Mouse (Mus musculus): Measurements from ENCODE around the gene Myo18a. TPM values are rescaled to one million over a fixed set of nuclear protein-coding genes. Genes with fewer than 3 reads are reported as not detected.

Myo18a gene
- polyA plus RNA-seq, 1 experiment from 2014 or later, result 44.1 TPM

DNA sequence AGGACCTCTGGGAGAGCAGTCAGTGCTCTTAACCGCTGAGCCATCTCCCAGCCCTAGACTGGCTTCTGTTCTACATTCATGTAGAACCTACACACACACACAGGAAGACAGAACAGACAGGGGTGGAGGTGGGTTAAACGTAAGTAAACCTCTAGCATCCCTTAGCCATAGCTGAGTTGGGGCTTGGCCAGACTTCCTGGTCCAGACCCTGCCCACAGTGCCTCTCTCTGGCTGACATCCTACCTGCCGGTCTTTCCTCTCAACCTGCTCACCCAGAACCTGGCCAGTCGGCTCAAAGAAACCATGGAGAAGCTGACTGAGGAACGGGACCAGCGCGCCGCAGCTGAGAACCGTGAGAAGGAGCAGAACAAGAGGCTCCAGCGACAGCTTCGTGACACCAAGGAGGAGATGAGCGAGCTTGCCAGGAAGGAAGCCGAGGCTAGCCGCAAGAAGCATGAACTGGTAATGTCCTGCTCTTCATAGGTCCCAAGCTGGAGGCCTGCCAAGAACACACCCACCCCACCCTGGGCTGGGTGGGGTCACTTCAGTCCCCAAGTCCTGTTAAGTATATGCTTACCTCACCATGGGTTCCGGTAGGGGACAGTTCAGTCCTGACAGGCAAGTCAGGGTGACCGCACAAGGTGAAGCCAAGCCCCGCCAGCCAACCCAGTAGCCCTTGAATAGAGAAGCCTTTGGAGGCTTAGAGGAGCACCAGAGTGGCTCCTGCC, 90.1 kb downstream of the Myo18a start:
- H3K4me1 ChIP-seq (ENCODE audit: control insufficient read depth, insufficient read depth, low read length), result peaks cover 5% of the 10 kb centered on the region
- no peak overlapping the region for H3K4me2 ChIP-seq (ENCODE audit: low read depth, low read length)
- H3K27ac ChIP-seq (replicated peaks; ENCODE audit: low read depth, low read length), result no peak overlapping the region
- ATAC-seq (ENCODE audit: low read depth) (no peak), DNase-seq (ENCODE audit: low spot score) (no peak)
- H3K36me3 ChIP-seq (ENCODE audit: control insufficient read depth, insufficient read depth, low read length), result peaks cover 61% of the 10 kb centered on the region
- no peaks in the 10 kb centered on the region for H3K9me3 ChIP-seq (ENCODE audit: control insufficient read depth, low read length)
- H3K27me3 ChIP-seq (replicated peaks; ENCODE audit: control insufficient read depth, insufficient read depth, low read length), result no peaks in the 10 kb centered on the region
- H3K4me3 ChIP-seq (ENCODE audit: low read depth, low read length), result no peak overlapping the region
- WGBS, result 89% methylated on average over 16 of the region's 17 CpGs
- no peak overlapping the region for H3K9ac ChIP-seq (ENCODE audit: low read depth, low read length)

DNA sequence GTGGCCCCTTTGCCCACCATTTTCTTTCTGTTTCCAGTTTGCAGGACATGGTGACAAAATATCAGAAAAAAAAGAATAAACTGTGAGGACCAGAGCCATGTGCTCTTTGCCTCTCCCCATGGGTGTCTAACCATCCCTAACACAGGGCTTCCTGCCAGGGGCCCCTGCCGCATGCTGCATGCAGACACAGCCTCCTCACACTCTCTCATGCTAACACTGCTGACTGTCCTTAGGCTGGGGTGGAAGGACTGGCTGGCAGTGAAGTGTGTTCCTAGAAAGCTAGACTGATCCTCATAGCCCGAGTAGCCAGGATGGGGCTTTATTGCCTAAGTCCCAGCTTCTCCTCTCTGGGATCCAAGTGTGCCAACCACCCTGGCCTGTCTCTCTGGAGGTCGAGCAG, 91.6 kb downstream of the Myo18a start:
- Histone ChIP-seq H3K9ac (ENCODE audit: low read depth, low read length) (no peak overlapping the region), H3K27ac (replicated peaks; ENCODE audit: low read depth, low read length) (no peak overlapping the region), H3K36me3 (ENCODE audit: control insufficient read depth, insufficient read depth, low read length) (peaks cover 61% of the 10 kb centered on the region), H3K27me3 (replicated peaks; ENCODE audit: control insufficient read depth, insufficient read depth, low read length) (0 out of 2 replicates have a peak, but pooled peaks cover 3% of the 10 kb centered on the region), H3K9me3 (ENCODE audit: control insufficient read depth, low read length) (no peaks in the 10 kb centered on the region), H3K4me3 (ENCODE audit: low read depth, low read length) (no peak overlapping the region), H3K4me1 (ENCODE audit: control insufficient read depth, insufficient read depth, low read length) (peaks cover 5% of the 10 kb centered on the region), H3K4me2 (ENCODE audit: low read depth, low read length) (no peak overlapping the region)
- ATAC-seq (ENCODE audit: low read depth), result no peak
- DNase-seq (ENCODE audit: low spot score), result no peak
- WGBS, result 46% methylated on average over 3 of the region's 3 CpGs

DNA sequence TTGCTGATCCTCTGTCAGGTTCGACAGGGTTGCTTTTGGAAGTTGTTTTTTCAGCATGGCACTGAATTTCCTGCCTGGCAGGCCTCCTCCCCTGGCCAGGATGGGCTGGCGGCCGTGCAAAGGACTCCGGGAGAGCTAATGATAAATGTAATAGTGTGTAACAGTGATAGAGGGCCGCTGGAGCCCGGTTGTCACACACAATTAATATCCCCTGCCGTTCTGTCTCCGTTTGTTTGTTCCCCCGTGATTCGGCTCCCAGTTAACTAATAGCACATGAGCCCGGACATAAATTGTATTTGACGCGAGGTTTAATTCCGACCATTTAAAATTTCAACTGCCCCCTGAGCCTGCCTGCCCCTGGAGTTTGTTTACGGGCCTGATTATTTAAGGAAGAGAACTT, 92.3 kb downstream of the Myo18a start:
- H3K9me3 ChIP-seq (ENCODE audit: control insufficient read depth, low read length), result no peaks in the 10 kb centered on the region
- H3K27ac ChIP-seq (replicated peaks; ENCODE audit: low read depth, low read length), result no peak overlapping the region
- 0 out of 2 replicates have a peak, but pooled peaks cover 3% of the 10 kb centered on the region for H3K27me3 ChIP-seq (replicated peaks; ENCODE audit: control insufficient read depth, insufficient read depth, low read length)
- peak; percentile 40 for DNase-seq (ENCODE audit: low spot score)
- peak; percentile 35; the same call in 1 of the 2 replicates for ATAC-seq (ENCODE audit: low read depth)
- 29% methylated on average over 15 of the region's 15 CpGs for WGBS
- H3K4me3 ChIP-seq (ENCODE audit: low read depth, low read length), result no peak overlapping the region
- H3K4me2 ChIP-seq (ENCODE audit: low read depth, low read length), result no peak overlapping the region
- peaks cover 63% of the 10 kb centered on the region for H3K36me3 ChIP-seq (ENCODE audit: control insufficient read depth, insufficient read depth, low read length)
- H3K4me1 ChIP-seq (ENCODE audit: control insufficient read depth, insufficient read depth, low read length), result peaks cover 5% of the 10 kb centered on the region
- no peak overlapping the region for H3K9ac ChIP-seq (ENCODE audit: low read depth, low read length)

DNA sequence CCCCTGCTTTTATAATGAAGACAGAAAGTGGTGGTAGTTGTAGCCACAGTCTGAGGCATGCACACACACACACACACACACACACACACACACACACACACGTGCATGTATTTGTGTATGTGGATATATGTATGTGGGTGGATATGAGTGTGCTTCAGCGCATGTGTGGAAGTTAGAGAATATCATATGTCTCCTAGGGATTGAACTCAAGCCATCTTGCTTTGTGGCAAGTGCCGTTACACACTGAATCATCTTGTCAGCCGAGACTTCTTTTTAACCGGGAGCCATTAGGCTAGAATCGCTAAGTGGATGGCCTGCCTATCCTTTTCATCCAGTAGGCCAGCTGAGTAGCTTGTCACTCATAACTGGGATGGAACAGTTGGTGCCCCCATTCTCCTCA, 94.0 kb downstream of the Myo18a start:
- 88% methylated on average over 6 of the region's 6 CpGs for WGBS

DNA sequence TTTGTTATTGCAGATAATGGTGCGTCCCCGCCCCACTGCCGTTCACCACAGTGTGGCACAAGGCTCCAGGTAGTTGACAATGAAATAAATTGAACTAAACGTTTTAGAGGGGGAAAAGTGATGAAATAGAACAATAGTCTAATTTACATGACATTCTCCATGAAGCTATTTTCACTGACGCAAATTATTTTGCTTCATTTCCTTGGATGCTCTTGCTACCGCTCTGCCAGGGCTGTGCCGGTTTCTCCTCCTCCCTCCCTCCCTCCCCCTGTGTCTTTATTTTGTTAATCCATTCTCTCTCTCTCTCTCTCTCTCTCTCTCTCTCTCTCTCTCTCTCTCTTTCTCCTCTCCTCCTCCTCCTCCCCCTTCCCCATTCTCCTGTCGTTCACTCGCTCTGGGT, 95.5 kb downstream of the Myo18a start:
- no peak for DNase-seq (ENCODE audit: low spot score)
- 0 out of 2 replicates have a peak, but pooled peaks cover 5% of the 10 kb centered on the region for H3K4me1 ChIP-seq (ENCODE audit: control insufficient read depth, insufficient read depth, low read length)
- no peaks in the 10 kb centered on the region for H3K9me3 ChIP-seq (ENCODE audit: control insufficient read depth, low read length)
- ATAC-seq (ENCODE audit: low read depth), result no peak
- H3K4me3 ChIP-seq (ENCODE audit: low read depth, low read length), result no peak overlapping the region
- 0 out of 2 replicates have a peak, but pooled peaks cover 3% of the 10 kb centered on the region for H3K27me3 ChIP-seq (replicated peaks; ENCODE audit: control insufficient read depth, insufficient read depth, low read length)
- WGBS, result 60% methylated on average over 9 of the region's 9 CpGs
- no peak overlapping the region for H3K4me2 ChIP-seq (ENCODE audit: low read depth, low read length)
- H3K27ac ChIP-seq (replicated peaks; ENCODE audit: low read depth, low read length), result no peak overlapping the region
- no peak overlapping the region for H3K9ac ChIP-seq (ENCODE audit: low read depth, low read length)
- peaks cover 45% of the 10 kb centered on the region for H3K36me3 ChIP-seq (ENCODE audit: control insufficient read depth, insufficient read depth, low read length)

More for the DNA sequence above, 94.0 kb downstream of the Myo18a start:
- no peak overlapping the region for H3K4me2 ChIP-seq (ENCODE audit: low read depth, low read length)
- 0 out of 2 replicates have a peak, but pooled peaks cover 5% of the 10 kb centered on the region for H3K4me1 ChIP-seq (ENCODE audit: control insufficient read depth, insufficient read depth, low read length)
- H3K27ac ChIP-seq (replicated peaks; ENCODE audit: low read depth, low read length), result no peak overlapping the region
- no peaks in the 10 kb centered on the region for H3K9me3 ChIP-seq (ENCODE audit: control insufficient read depth, low read length)
- ATAC-seq (ENCODE audit: low read depth) (no peak), DNase-seq (ENCODE audit: low spot score) (no peak)
- H3K27me3 ChIP-seq (replicated peaks; ENCODE audit: control insufficient read depth, insufficient read depth, low read length), result 0 out of 2 replicates have a peak, but pooled peaks cover 3% of the 10 kb centered on the region
- H3K4me3 ChIP-seq (ENCODE audit: low read depth, low read length), result no peak overlapping the region
- peaks cover 57% of the 10 kb centered on the region for H3K36me3 ChIP-seq (ENCODE audit: control insufficient read depth, insufficient read depth, low read length)
- H3K9ac ChIP-seq (ENCODE audit: low read depth, low read length), result no peak overlapping the region

DNA sequence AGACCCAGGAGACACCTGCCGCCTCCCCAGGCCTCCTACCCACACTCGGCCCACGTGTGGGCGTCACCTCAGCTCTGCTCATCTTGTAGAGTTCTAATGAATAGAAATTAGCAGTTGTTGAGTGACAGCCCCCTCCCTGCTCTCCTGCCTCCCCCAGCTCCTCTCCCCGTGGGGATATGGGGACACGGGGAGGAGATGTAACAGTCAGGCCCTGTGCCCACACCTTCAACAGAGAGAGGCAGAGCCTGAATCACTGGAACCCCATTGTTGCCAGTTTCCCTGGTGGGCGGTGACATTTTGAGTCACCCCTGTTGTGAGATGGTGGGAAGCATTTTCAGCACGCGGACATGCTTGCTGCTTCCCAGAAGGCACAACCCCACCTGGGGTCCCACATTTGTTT, 97.9 kb downstream of the Myo18a start:
- H3K36me3 ChIP-seq (ENCODE audit: control insufficient read depth, insufficient read depth, low read length), result peaks cover 47% of the 10 kb centered on the region

DNA sequence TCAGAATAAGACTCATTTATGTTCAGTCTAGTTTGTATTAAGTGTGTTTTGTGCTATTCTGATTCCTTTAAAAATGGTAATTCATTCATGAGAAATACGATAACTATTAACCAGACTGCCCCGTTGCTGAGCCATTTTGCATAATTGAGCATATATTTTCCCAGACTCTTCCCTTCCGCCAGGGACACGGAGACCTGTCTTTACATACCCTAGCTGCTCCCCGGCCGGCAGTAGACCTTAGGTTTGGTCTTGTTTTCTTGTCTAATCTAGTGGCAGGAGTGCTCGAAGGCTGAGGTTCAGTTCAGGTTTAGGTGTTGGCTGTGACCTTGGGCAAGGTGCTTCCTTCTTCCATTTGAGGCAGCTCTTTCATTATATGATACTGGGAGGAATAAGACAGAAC, 99.8 kb downstream of the Myo18a start:
- Histone ChIP-seq H3K4me1 (ENCODE audit: control insufficient read depth, insufficient read depth, low read length) (peaks cover 11% of the 10 kb centered on the region), H3K36me3 (ENCODE audit: control insufficient read depth, insufficient read depth, low read length) (peaks cover 39% of the 10 kb centered on the region), H3K27me3 (replicated peaks; ENCODE audit: control insufficient read depth, insufficient read depth, low read length) (0 out of 2 replicates have a peak, but pooled peaks cover 8% of the 10 kb centered on the region), H3K9me3 (ENCODE audit: control insufficient read depth, low read length) (no peaks in the 10 kb centered on the region), H3K9ac (ENCODE audit: low read depth, low read length) (no peak overlapping the region), H3K27ac (replicated peaks; ENCODE audit: low read depth, low read length) (no peak overlapping the region), H3K4me3 (ENCODE audit: low read depth, low read length) (no peak overlapping the region), H3K4me2 (ENCODE audit: low read depth, low read length) (no peak overlapping the region)
- no peak for ATAC-seq (ENCODE audit: low read depth)
- no peak for DNase-seq (ENCODE audit: low spot score)
- 75% methylated on average over 7 of the region's 7 CpGs for WGBS

More for the DNA sequence above, 97.9 kb downstream of the Myo18a start:
- no peaks in the 10 kb centered on the region for H3K9me3 ChIP-seq (ENCODE audit: control insufficient read depth, low read length)
- H3K4me1 ChIP-seq (ENCODE audit: control insufficient read depth, insufficient read depth, low read length), result no peaks in the 10 kb centered on the region
- WGBS, result 76% methylated on average over 9 of the region's 9 CpGs
- DNase-seq (ENCODE audit: low spot score), result no peak
- H3K4me2 ChIP-seq (ENCODE audit: low read depth, low read length), result no peak overlapping the region
- 0 out of 2 replicates have a peak, but pooled peaks cover 8% of the 10 kb centered on the region for H3K27me3 ChIP-seq (replicated peaks; ENCODE audit: control insufficient read depth, insufficient read depth, low read length)
- no peak overlapping the region for H3K27ac ChIP-seq (replicated peaks; ENCODE audit: low read depth, low read length)
- no peak for ATAC-seq (ENCODE audit: low read depth)
- no peak overlapping the region for H3K9ac ChIP-seq (ENCODE audit: low read depth, low read length)
- H3K4me3 ChIP-seq (ENCODE audit: low read depth, low read length), result no peak overlapping the region

DNA sequence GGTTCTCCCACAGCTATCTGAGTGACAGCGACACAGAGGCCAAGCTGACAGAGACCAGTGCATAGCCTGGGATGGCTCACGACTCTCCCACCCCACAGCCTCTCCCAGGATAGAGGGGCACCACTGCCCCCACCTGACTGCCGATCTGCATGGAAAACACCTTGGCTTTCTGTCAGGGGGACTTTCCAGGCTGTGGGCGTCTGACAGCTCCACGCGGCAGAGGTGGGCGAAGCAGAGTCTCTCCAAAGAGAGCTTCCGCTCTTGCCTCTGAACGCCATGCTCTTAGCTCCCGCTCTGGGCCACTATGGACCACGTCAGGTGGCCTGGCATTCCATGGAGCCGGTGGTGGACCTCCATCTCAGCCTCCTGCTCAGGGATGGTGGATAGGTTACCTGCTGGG, 101.7 kb downstream of the Myo18a start:
- Histone ChIP-seq H3K4me1 (ENCODE audit: control insufficient read depth, insufficient read depth, low read length) (peaks cover 11% of the 10 kb centered on the region), H3K4me2 (ENCODE audit: low read depth, low read length) (no peak overlapping the region), H3K9me3 (ENCODE audit: control insufficient read depth, low read length) (no peaks in the 10 kb centered on the region), H3K36me3 (ENCODE audit: control insufficient read depth, insufficient read depth, low read length) (peaks cover 26% of the 10 kb centered on the region), H3K4me3 (ENCODE audit: low read depth, low read length) (no peak overlapping the region), H3K9ac (ENCODE audit: low read depth, low read length) (no peak overlapping the region), H3K27ac (replicated peaks; ENCODE audit: low read depth, low read length) (no peak overlapping the region), H3K27me3 (replicated peaks; ENCODE audit: control insufficient read depth, insufficient read depth, low read length) (0 out of 2 replicates have a peak, but pooled peaks cover 5% of the 10 kb centered on the region)
- WGBS, result 55% methylated on average over 7 of the region's 12 CpGs
- ATAC-seq (ENCODE audit: low read depth) (no peak), DNase-seq (ENCODE audit: low spot score) (no peak)
